Mouse (Mus musculus) heart, adult 2 months (tissue): ENCODE results near the gene Pdha1.

ENCODE experiments used
- CTCF ChIP-seq: fragments of 200-600 bp; IDR thresholded peaks from 2 replicates; pipeline ENCODE4 v1.8.1; 2022; ENCODE audit warnings: antibody characterized with exemption, mild to moderate bottlenecking, moderate library complexity
- POLR2A ChIP-seq: fragments of 200-500 bp; IDR thresholded peaks from 2 replicates; pipeline ENCODE4 v1.6.1; 2011; ENCODE audit warnings: mild to moderate bottlenecking, low read depth, low read length, control low read depth; ENCODE audit not compliant: insufficient read depth

- no peak for TF ChIP-seq POLR2A
- no peak for TF ChIP-seq CTCF
These were observed 28.2 kb upstream of the Pdha1 start for GRCm38 (mm10) chrX:160166246-160166985.
